Comparison of ENCODE assay signal across 20 mouse cellular contexts in the genomic region with DNA sequence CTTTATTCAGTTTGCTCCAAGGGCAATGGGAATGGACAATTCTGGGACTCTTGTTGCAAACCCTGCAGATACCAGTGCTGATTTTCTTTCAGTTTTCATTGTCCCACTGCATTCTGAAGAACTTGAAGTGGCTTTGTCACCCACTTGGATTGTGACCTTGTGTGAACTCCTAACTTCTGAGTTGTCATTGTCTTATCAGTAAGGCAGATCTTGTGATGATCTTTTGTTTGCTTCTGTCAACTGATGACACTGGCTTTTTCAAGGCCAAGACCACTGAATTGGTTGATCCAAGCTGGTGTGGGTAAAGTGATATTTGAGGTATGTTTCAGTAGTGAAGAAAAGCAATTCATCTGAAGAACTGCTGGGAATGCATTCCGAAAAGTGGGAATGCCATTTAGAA. TPM values are rescaled to one million over a fixed set of nuclear protein-coding genes. Genes with fewer than 3 reads are reported as not detected.
DNase-seq lines count a peak whose midpoint lies in the region; ATAC-seq and TF ChIP-seq lines count a peak whose summit lies in the region.
"Had no signal": no experiment of that assay in that cellular context is flagged by ENCODE, and none has a peak within 500 bp of the region (broad histone marks: within the 10 kb centered on the region; RNA-seq: fewer than 3 reads in every experiment).

No protein-coding gene starts in this region.

- peaks cover 11% of the 10 kb centered on the region for H3K4me1 ChIP-seq in midbrain, embryonic 11.5 days (ENCODE audit: control insufficient read depth, insufficient read depth, low read length)
- H3K4me1 ChIP-seq in midbrain, embryonic 15.5 days = peaks cover 23% of the 10 kb centered on the region
- peaks cover 2 to 4% of the 10 kb centered on the region in 2 experiments; a peak in 3 of 4 replicates for H3K4me1 ChIP-seq in MEL (ENCODE audit: control insufficient read depth in 1 of 2, insufficient read depth in 2 of 2, low read length in 2 of 2)

- H3K79me2 ChIP-seq in MEL (ENCODE audit: control insufficient read depth, insufficient read depth, low read length, poor library complexity) = peaks cover 9% of the 10 kb centered on the region

- DNase-seq in midbrain, embryonic 11.5 days (ENCODE audit: low spot score, missing footprints) = peak; percentile 8
- DNase-seq in MEL (ENCODE audit: low read depth, low spot score) = no peak
- DNase-seq in urinary bladder, postnatal 25 days (ENCODE audit: low spot score) = no peak
- DNase-seq: adrenal gland, adult 2 months; adrenal gland, adult 8-10 months; adrenal gland, postnatal 10 days; adrenal gland, postnatal 14 days; adrenal gland, postnatal 25 days; adrenal gland, postnatal 36 days; B cell, adult 2 months; cerebellum, adult 11 months; cerebellum, adult 11-12 months; cerebellum, adult 18-20 months; cerebellum, adult 2 months had no signal

- H3K4me3 ChIP-seq in midbrain, embryonic 11.5 days (ENCODE audit: low read depth, low read length) = no peak overlapping the region
- no peak overlapping the region for H3K4me3 ChIP-seq in midbrain, embryonic 15.5 days
- H3K4me3 ChIP-seq in MEL (ENCODE audit: control insufficient read depth in 1 of 2, insufficient read depth in 1 of 2, low read depth in 2 of 2, low read length in 2 of 2) = no peak overlapping the region

- ATAC-seq in midbrain, embryonic 11.5 days (ENCODE audit: low FRiP score) = no peak
- ATAC-seq in midbrain, embryonic 15.5 days (replicated peaks) = no peak
- ATAC-seq: activated CD4-positive, CD25-positive, alpha-beta regulatory T cell, adult 4 months; CD4-positive, CD25-positive, alpha-beta regulatory T cell, adult 4 months; Patski had no signal

- H3K27me3 ChIP-seq in midbrain, embryonic 11.5 days (ENCODE audit: control insufficient read depth, insufficient read depth, low read length) = no peaks in the 10 kb centered on the region
- no peaks in the 10 kb centered on the region for H3K27me3 ChIP-seq in midbrain, embryonic 15.5 days (replicated peaks)
- no peaks in the 10 kb centered on the region for H3K27me3 ChIP-seq in MEL (ENCODE audit: control insufficient read depth in 1 of 2, insufficient read depth in 2 of 2, low read length in 2 of 2)
- H3K27me3 ChIP-seq: CH12.LX, Patski had no signal

- no peak overlapping the region for H3K27ac ChIP-seq in midbrain, embryonic 11.5 days (ENCODE audit: low read depth, low read length)
- no peak overlapping the region for H3K27ac ChIP-seq in midbrain, embryonic 15.5 days
- no peak overlapping the region for H3K27ac ChIP-seq in MEL (ENCODE audit: control insufficient read depth, low read depth, low read length)

- H3K9ac ChIP-seq in midbrain, embryonic 11.5 days (ENCODE audit: low read length) = no peak overlapping the region
- no peak overlapping the region for H3K9ac ChIP-seq in midbrain, embryonic 15.5 days
- no peak overlapping the region for H3K9ac ChIP-seq in MEL (ENCODE audit: control insufficient read depth, low read depth, low read length, poor library complexity, severe bottlenecking)

- 88% methylated on average over 1 of the region's 1 CpGs for WGBS in midbrain, embryonic 11.5 days
- WGBS in midbrain, embryonic 15.5 days = 95% methylated on average over 1 of the region's 1 CpGs

- H3K4me2 ChIP-seq in midbrain, embryonic 11.5 days = no peak overlapping the region
- no peak overlapping the region for H3K4me2 ChIP-seq in midbrain, embryonic 15.5 days

- H3K36me3 ChIP-seq in midbrain, embryonic 11.5 days (ENCODE audit: control insufficient read depth, insufficient read depth, low read length) = peaks cover 20% of the 10 kb centered on the region
- H3K36me3 ChIP-seq in midbrain, embryonic 15.5 days (replicated peaks) = peaks cover 62% of the 10 kb centered on the region
- H3K36me3 ChIP-seq in MEL (ENCODE audit: control insufficient read depth in 1 of 2, insufficient read depth in 2 of 2, low read length in 2 of 2) = peaks cover 3 to 18% of the 10 kb centered on the region in 2 experiments

- TF ChIP-seq CTCF in MEL (IDR thresholded peaks at IDR 0.05 in 2 of 3, conservative IDR thresholded peaks at IDR 0.05 in 1 of 3; ENCODE audit: control insufficient read depth in 1 of 3, insufficient read depth in 1 of 3, low read depth in 2 of 3, low read length in 3 of 3, poor library complexity in 1 of 3, severe bottlenecking in 1 of 3) = no peak

- no peaks in the 10 kb centered on the region for H3K9me3 ChIP-seq in midbrain, embryonic 11.5 days (ENCODE audit: control insufficient read depth, low read length)
- no peaks in the 10 kb centered on the region for H3K9me3 ChIP-seq in midbrain, embryonic 15.5 days
- H3K9me3 ChIP-seq in MEL (replicated peaks; ENCODE audit: insufficient read depth, low read length) = no peaks in the 10 kb centered on the region
- H3K9me3 ChIP-seq: G1E had no signal

- no peak for TF ChIP-seq RAD21 in MEL (IDR thresholded peaks at IDR 0.05; ENCODE audit: low read depth, low read length)

- TF ChIP-seq POLR2A in MEL (IDR thresholded peaks at IDR 0.05; ENCODE audit: control insufficient read depth in 1 of 2, insufficient read depth in 1 of 2, low read depth in 1 of 2, low read length in 2 of 2, poor library complexity in 1 of 2) = no peak

- TF ChIP-seq EP300 in MEL (IDR thresholded peaks at IDR 0.05; ENCODE audit: low read depth in 1 of 2, low read length in 2 of 2) = no peak

TF ChIP-seq in MEL, 35 proteins besides CTCF, POLR2A, EP300 and RAD21:
- TF ChIP-seq USF2 (IDR thresholded peaks at IDR 0.05; ENCODE audit: borderline replicate concordance in 1 of 2, insufficient read depth in 1 of 2, low read depth in 1 of 2, low read length in 2 of 2) (no peak), GATA1 (IDR thresholded peaks at IDR 0.05; ENCODE audit: low read depth, low read length) (0 out of 2 replicates have a peak, but pooled peaks have one; percentile 36)

RNA-seq across cellular contexts. Expression of gene Stx5a, which starts 4.2 kb away (rescaled TPM):
- 85.6 and 94.7 TPM in 2 replicates for polyA plus RNA-seq in midbrain, embryonic 11.5 days (2014; fragmentation: Nextera tagmentation; extraction: Ambion mirVana)
- 121 and 123 TPM in 2 replicates for polyA plus RNA-seq in midbrain, embryonic 15.5 days (2015; fragmentation: Nextera tagmentation; extraction: Ambion mirVana)
- total RNA-seq in MEL (2012; rRNA removed) = 27.5 and 28.7 TPM in 2 replicates
- polyA plus RNA-seq in MEL (2012; ENCODE audit: insufficient read depth in 1 of 2, insufficient read length in 2 of 2, low read depth in 1 of 2, low replicate concordance in 2 of 2, missing spikeins in 1 of 2) = 10 to 100 TPM in 1 of 2 experiments, not detected in 1; 50.0 TPM

RNA-seq across cellular contexts. Expression of gene 1700092M07Rik, which starts 4.9 kb away (rescaled TPM):
- 1.5 and 2.7 TPM in 2 replicates for polyA plus RNA-seq in midbrain, embryonic 11.5 days (2014; fragmentation: Nextera tagmentation; extraction: Ambion mirVana)
- 1.5 and 1.7 TPM in 2 replicates for polyA plus RNA-seq in midbrain, embryonic 15.5 days (2015; fragmentation: Nextera tagmentation; extraction: Ambion mirVana)
- total RNA-seq in MEL (2012; rRNA removed) = 3.0 and 3.3 TPM in 2 replicates
- polyA plus RNA-seq in MEL (2012; ENCODE audit: insufficient read depth in 1 of 2, insufficient read length in 2 of 2, low read depth in 1 of 2, low replicate concordance in 2 of 2, missing spikeins in 1 of 2) = 1 to 10 TPM in 1 of 2 experiments, not detected in 1; 4.3 TPM
- polyA plus RNA-seq: activated CD4-positive, CD25-positive, alpha-beta regulatory T cell, adult 4 months; adrenal gland, adult 2 months had no signal

RNA-seq across cellular contexts. Expression of gene Wdr74, which starts 9.8 kb away (rescaled TPM):
- 74.2 and 83.7 TPM in 2 replicates for polyA plus RNA-seq in midbrain, embryonic 11.5 days (2014; fragmentation: Nextera tagmentation; extraction: Ambion mirVana)
- 100.0 and 103 TPM in 2 replicates for polyA plus RNA-seq in midbrain, embryonic 15.5 days (2015; fragmentation: Nextera tagmentation; extraction: Ambion mirVana)
- total RNA-seq in MEL (2012; rRNA removed) = 158 and 208 TPM in 2 replicates
- 100 to 1,000 TPM; 208 to 803 TPM for polyA plus RNA-seq in MEL (2012; ENCODE audit: insufficient read depth in 1 of 2, insufficient read length in 2 of 2, low read depth in 1 of 2, low replicate concordance in 2 of 2, missing spikeins in 1 of 2)

RNA-seq across cellular contexts. Expression of gene Nxf1, which starts 11.5 kb away (rescaled TPM):
- 209 and 235 TPM in 2 replicates for polyA plus RNA-seq in midbrain, embryonic 11.5 days (2014; fragmentation: Nextera tagmentation; extraction: Ambion mirVana)
- polyA plus RNA-seq in midbrain, embryonic 15.5 days (2015; fragmentation: Nextera tagmentation; extraction: Ambion mirVana) = 161 and 171 TPM in 2 replicates
- total RNA-seq in MEL (2012; rRNA removed) = 107 and 122 TPM in 2 replicates
- polyA plus RNA-seq in MEL (2012; ENCODE audit: insufficient read depth in 1 of 2, insufficient read length in 2 of 2, low read depth in 1 of 2, low replicate concordance in 2 of 2, missing spikeins in 1 of 2) = 100 to 1,000 TPM; 231 to 296 TPM

RNA-seq across cellular contexts. Expression of gene Slc3a2, which starts 22.2 kb away (rescaled TPM):
- polyA plus RNA-seq in midbrain, embryonic 11.5 days (2014; fragmentation: Nextera tagmentation; extraction: Ambion mirVana) = 139 and 142 TPM in 2 replicates
- polyA plus RNA-seq in midbrain, embryonic 15.5 days (2015; fragmentation: Nextera tagmentation; extraction: Ambion mirVana) = 165 and 174 TPM in 2 replicates
- total RNA-seq in MEL (2012; rRNA removed) = 164 and 253 TPM in 2 replicates
- 100 to 1,000 TPM; 428 to 670 TPM for polyA plus RNA-seq in MEL (2012; ENCODE audit: insufficient read depth in 1 of 2, insufficient read length in 2 of 2, low read depth in 1 of 2, low replicate concordance in 2 of 2, missing spikeins in 1 of 2)
